Mouse (Mus musculus): ENCODE results near the gene Chst11.

- TF ChIP-seq CTCF (IDR thresholded peaks at IDR 0.05) (no peak), EP300 (IDR thresholded peaks at IDR 0.05) (no peak)
Observed at GRCm38 (mm10) chr10:83078723-83079122, 93.4 kb downstream of the Chst11 start.

Data from lung, postnatal 0 days (tissue).